Mouse (Mus musculus) brain, embryonic 18.5 days (tissue): ENCODE results near the gene Cdh13.
A peak's percentile ranks its signal among the peaks of the same experiment; 100 is the strongest.

Source experiments
- DNase-seq: peaks from one replicate; pipeline ENCODE4 v3.0.0-alpha.2; 2012; ENCODE audit warnings: low read depth, low spot score

Gene Cdh13

DNA sequence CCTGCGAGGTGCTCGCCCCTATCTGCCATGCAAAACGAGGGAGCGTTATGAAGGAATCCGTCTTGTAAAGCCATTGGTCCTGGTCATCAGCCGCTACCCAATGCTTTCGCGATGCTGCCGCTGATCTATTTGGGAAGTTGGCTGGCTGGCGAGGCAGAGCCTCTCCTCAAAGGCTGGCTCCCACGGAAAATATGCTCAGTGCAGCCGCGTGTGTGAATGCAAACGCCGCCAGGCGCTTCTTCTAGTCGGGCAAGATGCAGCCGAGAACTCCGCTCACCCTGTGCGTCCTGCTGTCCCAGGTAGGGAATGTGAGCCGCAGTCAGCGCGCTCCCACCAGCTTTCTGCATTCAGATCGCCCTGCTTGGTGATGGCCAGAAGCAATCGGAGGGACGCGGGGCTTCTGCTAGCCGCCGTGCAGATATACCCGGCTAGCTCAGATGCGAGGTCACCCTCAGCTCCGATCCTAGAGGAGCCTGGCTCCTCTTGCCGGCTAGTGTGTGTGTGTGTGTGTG is at the start of gene Cdh13:
TSS of gene Cdh13 (plus strand) at position 134 of the 512 bp plus-strand sequence.
- DNase-seq = no peak

GRCm38 (mm10) chr8:118235626-118236025 is 47.9 kb upstream of the Cdh13 start:
- DNase-seq = no peak

- DNase-seq = peak; percentile 20
These were observed 46.3 kb upstream of the Cdh13 start for GRCm38 (mm10) chr8:118237150-118237620.

GRCm38 (mm10) chr8:118238156-118238555 is 45.4 kb upstream of the Cdh13 start:
- no peak for DNase-seq

GRCm38 (mm10) chr8:118239186-118239585 is 44.3 kb upstream of the Cdh13 start:
- DNase-seq = no peak

- DNase-seq = no peak
These were observed 34.2 kb upstream of the Cdh13 start for GRCm38 (mm10) chr8:118249319-118249718.

DNA sequence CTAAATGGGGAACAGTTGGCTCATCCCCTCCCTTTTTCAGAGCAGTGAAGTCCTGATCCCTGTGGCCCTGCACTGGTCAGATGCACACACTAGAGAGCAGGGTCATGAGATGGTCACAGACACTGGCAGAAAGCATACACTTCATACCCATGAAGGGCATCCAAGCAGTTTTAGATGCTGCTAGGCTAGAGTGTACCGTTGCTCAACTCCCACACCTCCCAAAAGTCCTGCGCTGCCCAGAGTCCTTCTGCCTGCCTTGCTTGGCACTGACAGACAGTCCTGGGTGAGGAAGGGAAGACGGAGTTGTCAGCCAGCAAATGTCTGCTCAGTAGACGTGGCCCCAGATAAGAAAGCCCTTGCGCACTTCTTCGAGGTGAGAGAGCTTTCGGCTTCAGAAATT is 33.6 kb upstream of the Cdh13 start:
- no peak for DNase-seq

DNA sequence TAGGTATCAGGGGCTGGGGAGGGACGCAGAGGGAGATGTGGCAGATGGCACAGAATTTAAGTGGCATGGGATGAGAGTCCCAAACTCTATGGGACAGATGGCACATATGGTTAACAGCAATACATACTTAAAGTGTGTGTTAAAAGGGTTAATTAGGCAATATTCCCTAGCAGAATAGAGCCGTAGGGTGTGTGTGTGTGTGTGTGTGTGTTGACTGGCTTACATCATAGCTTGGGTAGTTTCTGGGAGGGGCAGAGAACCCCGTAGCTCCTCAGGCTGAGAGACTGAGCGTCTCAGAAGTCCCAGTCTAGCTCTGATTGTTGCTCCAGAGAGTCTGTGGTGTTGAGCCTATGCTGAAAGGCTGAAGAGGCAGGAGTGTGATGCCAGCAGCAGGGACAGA is 20.4 kb upstream of the Cdh13 start:
- no peak for DNase-seq

- no peak for DNase-seq
These were observed 12.7 kb upstream of the Cdh13 start for GRCm38 (mm10) chr8:118270751-118271402.

DNA sequence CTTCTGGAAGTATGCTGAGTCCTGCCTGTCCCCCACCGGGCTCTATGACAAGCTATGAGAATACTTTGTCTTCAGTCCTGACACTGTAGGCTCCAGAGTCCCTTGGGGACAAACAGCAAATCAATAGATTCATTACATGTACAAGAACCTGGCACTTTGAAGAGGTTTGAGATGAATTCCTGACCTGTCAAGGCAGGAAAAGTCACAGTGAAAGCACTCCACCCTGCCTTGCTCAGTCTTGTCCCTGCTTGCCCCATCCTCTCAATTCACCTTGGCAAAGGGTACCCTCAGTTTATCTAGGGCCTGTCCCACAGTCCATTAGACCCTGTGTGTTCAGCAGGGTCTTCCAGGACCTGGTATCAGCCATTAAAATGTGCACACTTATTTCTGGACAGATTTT is 11.0 kb upstream of the Cdh13 start:
- no peak for DNase-seq

DNA sequence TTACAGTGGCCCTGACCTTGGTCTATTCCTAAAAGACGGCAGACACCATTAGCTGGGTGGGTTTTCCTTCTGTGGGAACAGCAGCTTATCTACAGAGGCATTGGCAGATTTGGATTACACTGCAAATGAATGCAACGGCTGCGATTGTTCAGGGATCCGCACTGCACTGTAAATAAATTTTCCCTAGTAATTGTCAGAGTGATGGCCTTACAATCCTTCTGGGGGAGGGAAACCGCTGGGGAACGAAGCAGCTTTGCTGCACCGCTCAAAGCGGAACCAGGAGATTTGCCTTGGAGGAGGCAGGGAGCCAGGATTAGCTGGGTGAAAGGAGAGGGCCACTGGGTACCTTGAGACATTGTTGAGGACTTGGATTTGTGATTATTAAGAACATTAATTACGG is 9.3 kb upstream of the Cdh13 start:
- no peak for DNase-seq

DNA sequence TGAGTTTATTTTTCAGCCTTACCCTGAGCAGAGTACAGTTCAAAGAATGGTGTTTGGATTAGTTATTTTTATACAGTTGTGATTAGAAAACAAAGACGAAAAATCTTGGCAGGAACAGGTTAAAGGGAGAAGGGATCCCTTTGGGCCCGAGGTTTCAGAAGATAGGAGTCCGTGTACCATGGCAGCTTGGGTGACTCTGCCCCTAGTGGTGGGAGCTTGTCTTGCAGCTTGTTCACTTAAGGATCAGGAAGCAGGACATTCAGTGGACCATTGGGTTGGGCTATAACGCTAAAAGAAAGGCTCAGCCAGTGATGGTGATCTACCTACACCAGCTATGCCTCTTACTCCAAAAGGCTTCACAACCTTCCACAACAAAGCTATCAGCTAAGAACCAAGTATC is 8.8 kb upstream of the Cdh13 start:
- DNase-seq = no peak

DNA sequence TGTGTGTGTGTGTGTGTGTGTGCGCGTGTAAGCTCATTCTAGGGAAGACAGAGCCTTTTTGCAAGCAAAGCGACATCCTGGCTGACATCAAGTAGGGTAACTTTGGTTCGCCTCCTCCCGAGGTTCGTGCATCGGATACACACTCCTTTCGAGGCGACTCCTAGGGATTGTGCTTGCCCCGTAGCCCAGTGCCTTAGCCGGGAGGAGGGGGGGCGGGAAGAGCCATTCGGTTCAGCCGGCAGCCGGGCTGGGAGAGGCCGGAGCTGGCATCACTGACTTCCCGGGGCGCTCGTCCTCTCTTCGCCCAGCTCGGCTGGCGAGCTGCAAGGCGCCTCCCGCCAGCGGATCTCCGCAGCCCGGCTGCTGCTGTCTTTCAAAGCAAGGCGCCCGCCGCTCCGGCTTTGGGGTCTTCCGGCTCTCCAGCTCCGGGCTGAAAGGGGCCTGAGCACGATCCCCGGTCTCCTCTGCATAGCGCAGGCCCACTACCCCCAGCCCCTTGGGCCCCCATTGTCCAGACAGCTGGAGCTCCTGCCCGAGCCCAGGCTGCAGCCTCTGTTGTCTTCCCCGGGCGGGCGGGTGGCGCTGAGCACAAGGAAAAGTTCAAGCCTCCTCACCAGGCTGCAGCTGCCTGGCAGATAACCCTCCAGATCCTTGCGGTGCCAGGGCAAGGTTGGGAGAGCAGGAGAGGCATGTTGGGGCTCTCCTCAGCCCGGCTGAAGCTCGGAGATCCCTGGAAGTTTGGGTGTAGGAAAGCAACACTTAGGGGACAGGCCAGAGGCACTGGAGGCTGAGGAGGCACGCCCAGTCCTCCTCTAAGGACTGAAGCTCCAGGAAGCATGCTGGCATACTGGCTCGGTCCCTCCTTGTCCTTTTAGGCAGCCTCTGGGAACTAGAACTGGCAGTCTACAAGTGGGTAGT is 838 bp downstream of the Cdh13 start:
- no peak for DNase-seq

GRCm38 (mm10) chr8:118285596-118286281 is 2.2 kb downstream of the Cdh13 start:
- no peak for DNase-seq

- no peak for DNase-seq
These were observed 3.0 kb downstream of the Cdh13 start for GRCm38 (mm10) chr8:118286282-118287180.

DNA sequence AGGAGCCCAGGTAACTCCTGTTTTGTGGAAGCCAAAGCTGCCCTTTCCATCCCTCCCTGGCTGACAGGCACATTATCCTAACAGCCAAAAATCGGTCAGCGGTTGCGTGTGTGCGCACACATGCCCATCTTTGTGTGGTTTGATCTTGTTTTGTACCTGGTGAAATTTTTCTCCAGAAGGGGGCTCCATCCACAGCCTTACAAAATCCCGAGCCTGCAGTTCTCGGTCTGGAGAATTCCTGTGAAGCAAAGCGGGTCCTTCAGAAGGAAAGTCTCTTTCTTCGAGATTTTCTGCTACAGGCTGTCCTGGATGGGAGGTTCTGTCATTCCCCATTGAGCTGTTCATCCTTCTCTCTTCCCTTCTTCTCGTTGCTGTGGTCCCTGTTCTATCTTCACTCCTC is 4.0 kb downstream of the Cdh13 start:
- DNase-seq = no peak

DNA sequence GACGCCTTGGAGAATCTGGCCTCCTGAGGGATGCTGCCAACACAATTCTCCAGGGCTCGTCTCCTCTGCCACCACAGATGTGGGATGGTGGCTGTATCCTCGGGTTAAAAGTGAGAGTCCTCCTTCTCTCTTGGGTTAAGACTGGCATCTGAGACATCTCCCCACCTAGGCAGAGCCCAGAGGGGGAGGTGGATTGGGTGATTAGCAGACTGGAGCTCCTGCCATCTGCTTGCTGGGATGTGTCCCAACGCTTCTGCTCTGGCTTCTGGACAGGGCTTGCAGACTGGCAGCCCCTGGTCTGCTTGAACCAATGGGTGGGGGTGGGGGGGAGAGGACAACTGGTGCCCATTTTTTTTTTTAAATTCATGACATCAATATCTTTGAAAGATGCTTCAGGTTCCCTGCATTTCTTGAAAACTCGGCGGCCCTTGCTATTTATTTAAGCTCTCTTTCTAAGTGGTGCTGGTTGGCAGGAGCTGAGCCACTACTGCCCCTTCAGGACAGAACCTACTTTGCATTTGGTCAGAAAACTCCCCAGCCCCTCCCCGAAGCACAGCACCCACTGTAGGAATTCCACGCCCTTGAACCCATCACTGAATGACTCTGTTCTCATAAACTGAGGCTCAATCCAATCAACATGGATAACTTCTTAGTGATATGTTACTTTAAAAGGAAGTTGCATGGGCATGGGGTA is 4.9 kb downstream of the Cdh13 start:
- DNase-seq = no peak

- no peak for DNase-seq
These were observed 5.6 kb downstream of the Cdh13 start for GRCm38 (mm10) chr8:118289091-118289490.

GRCm38 (mm10) chr8:118289525-118289924 is 6.0 kb downstream of the Cdh13 start:
- DNase-seq = no peak

GRCm38 (mm10) chr8:118290266-118290665 is 6.7 kb downstream of the Cdh13 start:
- DNase-seq = no peak
